Mouse (Mus musculus) MEL (cell line): ENCODE results near the gene Kcnc4. TPM values are rescaled to one million over a fixed set of nuclear protein-coding genes. Genes with fewer than 3 reads are reported as not detected.

Source experiments
- DNase-seq: peaks from one replicate; pipeline ENCODE4 v3.0.0; 2011; ENCODE audit warnings: low read depth, low spot score
- H3K27ac ChIP-seq: 2 replicates; pipeline ENCODE4 v1.5.1; 2012; ENCODE audit warnings: low read depth, mild to moderate bottlenecking, control low read depth, low read length, moderate library complexity; ENCODE audit not compliant: control insufficient read depth
- H3K27me3 ChIP-seq, 2 experiments: fragments of 150-350 bp in 1 of 2; sonication (generic) in 1 of 2; 2 replicates each; pipeline ENCODE4 v1.6.1; 2012; ENCODE audit warnings: low read length in 2 of 2, mild to moderate bottlenecking in 2 of 2, improper control_type of control experiment in 1 of 2, moderate library complexity in 1 of 2; ENCODE audit not compliant: insufficient read depth in 2 of 2, control insufficient read depth in 1 of 2
- H3K36me3 ChIP-seq, 2 experiments: 2 replicates each; pipeline ENCODE4 v1.6.1; 2012 to 2014; ENCODE audit warnings: low read length in 2 of 2, improper control_type of control experiment in 1 of 2, inconsistent platforms in 1 of 2, mild to moderate bottlenecking in 1 of 2; ENCODE audit not compliant: insufficient read depth in 2 of 2, control insufficient read depth in 1 of 2
- H3K4me1 ChIP-seq, 2 experiments: fragments of 150-350 bp in 1 of 2; sonication (generic) in 1 of 2; 2 replicates each; pipeline ENCODE4 v1.6.1; 2012; ENCODE audit warnings: low read length in 2 of 2, improper control_type of control experiment in 1 of 2, mild to moderate bottlenecking in 1 of 2; ENCODE audit not compliant: insufficient read depth in 2 of 2, control insufficient read depth in 1 of 2
- H3K4me3 ChIP-seq, 2 experiments: fragments of 150-350 bp in 1 of 2; sonication (generic) in 1 of 2; 2 replicates each; pipeline ENCODE4 v1.5.1; 2012; ENCODE audit warnings: low read depth in 2 of 2, low read length in 2 of 2, mild to moderate bottlenecking in 2 of 2, moderate library complexity in 2 of 2, control low read depth in 1 of 2, improper control_type of control experiment in 1 of 2; ENCODE audit not compliant: control insufficient read depth in 1 of 2, insufficient read depth in 1 of 2
- H3K79me2 ChIP-seq: 2 replicates; pipeline ENCODE4 v1.6.1; 2012; ENCODE audit warnings: mild to moderate bottlenecking, low read length, moderate library complexity; ENCODE audit not compliant: control insufficient read depth, poor library complexity, insufficient read depth
- H3K9ac ChIP-seq: 2 replicates; pipeline ENCODE4 v1.6.1; 2012; ENCODE audit warnings: low read depth, mild to moderate bottlenecking, control low read depth, low read length, moderate library complexity; ENCODE audit not compliant: control insufficient read depth, poor library complexity, severe bottlenecking
- H3K9me3 ChIP-seq: fragments of 150-350 bp; sonication (generic); replicated peaks from 2 replicates; pipeline ENCODE4 v1.6.1; 2012; ENCODE audit warnings: mild to moderate bottlenecking, low read length, improper control_type of control experiment, moderate library complexity; ENCODE audit not compliant: insufficient read depth
- BHLHE40 ChIP-seq: IDR thresholded peaks from 2 replicates; pipeline ENCODE4 v1.6.1; 2012; ENCODE audit warnings: low read depth, mild to moderate bottlenecking, inconsistent platforms, low read length, improper control_type of control experiment, borderline replicate concordance
- CHD2 ChIP-seq: IDR thresholded peaks from 2 replicates; pipeline ENCODE4 v1.6.1; 2011; ENCODE audit warnings: low read length, improper control_type of control experiment
- EP300 ChIP-seq, 2 experiments: IDR thresholded peaks; 2 replicates each; pipeline ENCODE4 v1.6.1; 2011; ENCODE audit warnings: improper control_type of control experiment in 2 of 2, low read length in 2 of 2, low read depth in 1 of 2, mild to moderate bottlenecking in 1 of 2
- ETS1 ChIP-seq: IDR thresholded peaks from 2 replicates; pipeline ENCODE4 v1.6.1; 2012; ENCODE audit warnings: low read depth, mild to moderate bottlenecking, inconsistent platforms, low read length, improper control_type of control experiment, moderate library complexity
- GABPA ChIP-seq: IDR thresholded peaks from 2 replicates; pipeline ENCODE4 v1.6.1; 2012; ENCODE audit warnings: low read depth, mild to moderate bottlenecking, inconsistent platforms, low read length, improper control_type of control experiment, moderate library complexity
- GATA1 ChIP-seq: IDR thresholded peaks from 2 replicates; pipeline ENCODE4 v1.6.1; 2011; ENCODE audit warnings: low read depth, low read length, improper control_type of control experiment
- JUND ChIP-seq: IDR thresholded peaks from 2 replicates; pipeline ENCODE4 v1.6.1; 2011; ENCODE audit warnings: low read depth, mild to moderate bottlenecking, improper control_type of control experiment, low read length
- MAFK ChIP-seq: IDR thresholded peaks from 2 replicates; pipeline ENCODE4 v1.6.1; 2011; ENCODE audit warnings: low read depth, mild to moderate bottlenecking, low read length, improper control_type of control experiment, borderline replicate concordance
- MAZ ChIP-seq: IDR thresholded peaks from 2 replicates; pipeline ENCODE4 v1.6.1; 2012; ENCODE audit warnings: low read depth, mild to moderate bottlenecking, inconsistent platforms, low read length, improper control_type of control experiment
- MXI1 ChIP-seq: IDR thresholded peaks from 2 replicates; pipeline ENCODE4 v1.6.1; 2011; ENCODE audit warnings: mild to moderate bottlenecking, low read depth, low read length, improper control_type of control experiment
- MYB ChIP-seq: IDR thresholded peaks from 2 replicates; pipeline ENCODE4 v1.6.1; 2011; ENCODE audit warnings: mild to moderate bottlenecking, low read depth, low read length, improper control_type of control experiment
- POLR2A ChIP-seq, 2 experiments: IDR thresholded peaks; 2 replicates each; pipeline ENCODE4 v1.6.1; 2011 to 2012; ENCODE audit warnings: low read length in 2 of 2, mild to moderate bottlenecking in 2 of 2, control low read depth in 1 of 2, improper control_type of control experiment in 1 of 2, low read depth in 1 of 2, moderate library complexity in 1 of 2; ENCODE audit not compliant: control insufficient read depth in 1 of 2, insufficient read depth in 1 of 2, poor library complexity in 1 of 2
- POLR2AphosphoS2 ChIP-seq: IDR thresholded peaks from 2 replicates; pipeline ENCODE4 v1.6.1; 2011; ENCODE audit warnings: low read length, improper control_type of control experiment
- SMC3 ChIP-seq: IDR thresholded peaks from 2 replicates; pipeline ENCODE4 v1.6.1; 2011; ENCODE audit warnings: low read depth, low read length, improper control_type of control experiment
- TAL1 ChIP-seq: IDR thresholded peaks from 2 replicates; pipeline ENCODE4 v1.6.1; 2012; ENCODE audit warnings: mild to moderate bottlenecking, inconsistent platforms, low read length, moderate library complexity, mixed read lengths
- TCF12 ChIP-seq: IDR thresholded peaks from 2 replicates; pipeline ENCODE4 v1.6.1; 2014; ENCODE audit warnings: low read depth, mild to moderate bottlenecking, inconsistent platforms, low read length, improper control_type of control experiment, moderate library complexity
- USF1 ChIP-seq: IDR thresholded peaks from 2 replicates; pipeline ENCODE4 v1.6.1; 2014; ENCODE audit warnings: low read depth, mild to moderate bottlenecking, inconsistent platforms, low read length, improper control_type of control experiment, moderate library complexity
- USF2 ChIP-seq, 2 experiments: IDR thresholded peaks; 2 replicates each; pipeline ENCODE4 v1.6.1; 2011 to 2012; ENCODE audit warnings: improper control_type of control experiment in 2 of 2, low read length in 2 of 2, borderline replicate concordance in 1 of 2, inconsistent platforms in 1 of 2, low read depth in 1 of 2, mild to moderate bottlenecking in 1 of 2; ENCODE audit not compliant: insufficient read depth in 1 of 2
- ZC3H11A ChIP-seq: IDR thresholded peaks from 2 replicates; pipeline ENCODE4 v1.6.1; 2012; ENCODE audit warnings: low read depth, mild to moderate bottlenecking, inconsistent platforms, low read length, improper control_type of control experiment
- ZKSCAN1 ChIP-seq: IDR thresholded peaks from 2 replicates; pipeline ENCODE4 v1.6.1; 2012; ENCODE audit warnings: low read depth, mild to moderate bottlenecking, inconsistent platforms, low read length, improper control_type of control experiment, moderate library complexity
- ZMIZ1 ChIP-seq: IDR thresholded peaks from 2 replicates; pipeline ENCODE4 v1.6.1; 2012; ENCODE audit warnings: low read depth, mild to moderate bottlenecking, inconsistent platforms, low read length, improper control_type of control experiment, moderate library complexity
- polyA plus RNA-seq, 2 experiments: library from polyadenylated mRNA; stranded (reverse) in 1 of 2; unstranded in 1 of 2; fragments of >175 nt in 1 of 2; fragments of >200 nt in 1 of 2; gene quantifications; 2 replicates each; pipeline versions ENCODE4 v1.2.1 to v1.2.4; 2012; ENCODE audit warnings: low replicate concordance in 2 of 2, low read depth in 1 of 2; ENCODE audit not compliant: insufficient read length in 2 of 2, insufficient read depth in 1 of 2, missing spikeins in 1 of 2
- total RNA-seq: library from RNA; depleted of rRNA; stranded (reverse); fragments of 300-350 nt; gene quantifications from 2 replicates; pipeline ENCODE4 v1.2.3, GENCODE M21; 2012

Kcnc4 gene
- total and polyA plus RNA-seq, 3 experiments = not detected

GRCm38 (mm10) chr3:107504542-107504941, 45.2 kb upstream of the Kcnc4 start:
- Histone ChIP-seq H3K4me3 (no peak overlapping the region), H3K9me3 (no peaks in the 10 kb centered on the region), H3K79me2 (no peaks in the 10 kb centered on the region), H3K27ac (no peak overlapping the region), H3K36me3 (no peaks in the 10 kb centered on the region), H3K4me1 (no peaks in the 10 kb centered on the region), H3K27me3 (peaks cover 6 to 10% of the 10 kb centered on the region in 2 experiments; a peak in 3 of 4 replicates), H3K9ac (no peak overlapping the region)
- no peak for DNase-seq
- TF ChIP-seq MYB (no peak), POLR2AphosphoS2 (no peak), USF1 (no peak), POLR2A (IDR thresholded peaks at IDR 0.05; ENCODE audit: control insufficient read depth in 1 of 2, insufficient read depth in 1 of 2, low read depth in 1 of 2, low read length in 2 of 2, poor library complexity in 1 of 2) (no peak), ZKSCAN1 (no peak)

DNA sequence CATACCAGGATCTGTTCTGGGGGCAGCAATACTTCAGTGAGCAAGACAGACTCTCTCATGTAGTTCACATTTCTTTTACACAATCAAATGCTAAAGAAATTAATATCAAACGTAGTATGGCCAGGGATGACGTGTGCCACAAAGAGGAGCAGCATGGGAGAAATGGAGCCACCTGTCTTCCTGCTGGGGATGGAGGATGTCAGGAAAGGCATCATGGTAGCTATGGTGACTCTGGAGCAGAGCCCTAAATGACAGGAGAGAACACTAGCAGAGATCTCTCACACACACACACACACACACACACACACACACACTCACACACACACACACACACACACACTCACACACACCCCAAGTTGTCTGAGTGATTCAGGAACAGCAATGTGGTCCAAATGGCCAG, 44.4 kb upstream of the Kcnc4 start:
- Histone ChIP-seq H3K9me3 (no peaks in the 10 kb centered on the region), H3K9ac (no peak overlapping the region), H3K4me1 (no peaks in the 10 kb centered on the region), H3K27ac (no peak overlapping the region), H3K4me3 (no peak overlapping the region), H3K36me3 (no peaks in the 10 kb centered on the region), H3K79me2 (no peaks in the 10 kb centered on the region), H3K27me3 (peaks cover 6 to 11% of the 10 kb centered on the region in 2 experiments; a peak in 3 of 4 replicates)
- TF ChIP-seq JUND (no peak), POLR2AphosphoS2 (no peak), USF1 (no peak), ZMIZ1 (no peak)
- DNase-seq = no peak

GRCm38 (mm10) chr3:107501702-107502151, 42.4 kb upstream of the Kcnc4 start:
- Histone ChIP-seq H3K27ac (no peak overlapping the region), H3K36me3 (no peaks in the 10 kb centered on the region), H3K4me1 (no peaks in the 10 kb centered on the region), H3K79me2 (no peaks in the 10 kb centered on the region), H3K27me3 (peaks cover 3 to 13% of the 10 kb centered on the region in 2 experiments; a peak in 3 of 4 replicates), H3K4me3 (no peak overlapping the region), H3K9ac (no peak overlapping the region), H3K9me3 (no peaks in the 10 kb centered on the region)
- TF ChIP-seq MXI1 = no peak
- no peak for TF ChIP-seq BHLHE40
- TF ChIP-seq TCF12 = no peak
- no peak for TF ChIP-seq ZC3H11A
- TF ChIP-seq CHD2 = no peak
- no peak for TF ChIP-seq EP300 (IDR thresholded peaks at IDR 0.05; ENCODE audit: low read depth in 1 of 2, low read length in 2 of 2)
- no peak for TF ChIP-seq ETS1
- no peak for TF ChIP-seq SMC3
- TF ChIP-seq GABPA = no peak
- TF ChIP-seq ZMIZ1 = no peak
- TF ChIP-seq GATA1 = no peak
- TF ChIP-seq TAL1 = no peak
- TF ChIP-seq MAZ = no peak
- no peak for TF ChIP-seq USF2 (IDR thresholded peaks at IDR 0.05; ENCODE audit: borderline replicate concordance in 1 of 2, insufficient read depth in 1 of 2, low read depth in 1 of 2, low read length in 2 of 2)
- TF ChIP-seq MAFK = no peak
- DNase-seq = no peak
